Mouse (Mus musculus) cerebellum, adult 2 months (tissue): ENCODE measurements around the gene Ccdc148.

Source experiments
- CTCF ChIP-seq: fragments of 200-500 bp; IDR thresholded peaks from 2 replicates; pipeline ENCODE4 v1.5.1; 2011; ENCODE audit warnings: low read depth, mild to moderate bottlenecking, control low read depth, low read length, moderate library complexity, borderline replicate concordance; ENCODE audit not compliant: insufficient read depth
- POLR2A ChIP-seq: fragments of 200-500 bp; IDR thresholded peaks from 2 replicates; pipeline ENCODE4 v1.6.1; 2011; ENCODE audit warnings: low read length, control low read depth, borderline replicate concordance; ENCODE audit not compliant: insufficient read depth

GRCm38 (mm10) chr2:58844499-58844898 is 316.0 kb downstream of the Ccdc148 start:
- TF ChIP-seq CTCF (no peak), POLR2A (no peak)
